Mouse (Mus musculus) cerebellum, adult 9-10 months (tissue): ENCODE results near the gene Trim11.

Experiments
- DNase-seq: peaks from one replicate; pipeline ENCODE4 v3.0.0; 2022

Gene Trim11

DNA sequence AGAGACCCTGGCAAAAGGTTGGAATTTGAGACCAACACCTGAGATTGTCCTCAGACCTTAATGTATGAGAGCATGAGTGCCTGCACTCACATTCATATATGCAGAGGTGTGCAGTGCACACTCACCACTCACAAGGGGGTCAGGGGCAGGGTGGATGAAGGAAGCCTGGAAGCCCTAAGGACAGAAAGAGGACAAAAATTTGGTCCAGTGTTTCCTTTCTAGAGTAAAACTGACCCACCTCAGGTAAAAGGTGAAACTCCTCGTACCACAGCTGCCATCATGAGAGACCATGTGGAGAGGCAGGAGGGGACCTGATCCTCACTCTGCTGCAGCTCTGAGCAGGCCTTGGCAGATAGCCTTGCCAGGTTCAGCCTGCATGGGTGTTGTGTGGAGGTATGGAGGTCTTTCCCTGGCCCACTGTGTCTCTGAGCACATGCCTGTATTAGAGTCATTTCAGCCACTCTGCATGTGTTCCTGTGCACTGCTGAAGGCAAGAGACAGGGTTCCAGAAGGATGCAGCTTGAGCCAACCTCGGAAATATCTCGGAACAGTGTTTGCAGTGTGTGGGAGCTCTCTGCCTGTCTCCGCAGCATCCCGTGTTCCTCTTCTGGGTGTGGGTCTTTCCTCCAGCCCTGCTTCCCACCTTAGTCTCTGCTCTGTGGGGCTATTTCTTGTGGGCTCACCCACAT lies 20.5 kb upstream of the Trim11 start:
- no peak for DNase-seq

DNA sequence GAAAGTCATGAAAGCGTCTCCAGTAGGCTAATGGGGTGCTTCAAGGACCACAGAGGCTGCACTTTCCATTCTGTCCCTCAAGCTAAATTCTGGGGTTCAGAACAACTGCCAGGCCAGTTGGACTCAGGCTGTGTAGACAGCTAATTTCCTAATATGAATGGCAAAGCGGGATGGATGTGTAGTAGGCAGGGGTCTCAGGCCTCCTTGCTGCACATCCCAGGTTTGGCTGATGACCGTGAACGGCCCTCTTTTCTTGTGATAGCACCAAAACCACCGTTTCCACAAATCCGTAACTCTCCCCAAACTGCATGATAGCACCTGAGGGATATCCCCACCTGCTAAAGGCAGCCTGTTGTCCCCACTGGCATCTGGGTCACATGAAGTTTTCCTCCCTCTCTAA lies 19.4 kb upstream of the Trim11 start:
- no peak for DNase-seq

DNA sequence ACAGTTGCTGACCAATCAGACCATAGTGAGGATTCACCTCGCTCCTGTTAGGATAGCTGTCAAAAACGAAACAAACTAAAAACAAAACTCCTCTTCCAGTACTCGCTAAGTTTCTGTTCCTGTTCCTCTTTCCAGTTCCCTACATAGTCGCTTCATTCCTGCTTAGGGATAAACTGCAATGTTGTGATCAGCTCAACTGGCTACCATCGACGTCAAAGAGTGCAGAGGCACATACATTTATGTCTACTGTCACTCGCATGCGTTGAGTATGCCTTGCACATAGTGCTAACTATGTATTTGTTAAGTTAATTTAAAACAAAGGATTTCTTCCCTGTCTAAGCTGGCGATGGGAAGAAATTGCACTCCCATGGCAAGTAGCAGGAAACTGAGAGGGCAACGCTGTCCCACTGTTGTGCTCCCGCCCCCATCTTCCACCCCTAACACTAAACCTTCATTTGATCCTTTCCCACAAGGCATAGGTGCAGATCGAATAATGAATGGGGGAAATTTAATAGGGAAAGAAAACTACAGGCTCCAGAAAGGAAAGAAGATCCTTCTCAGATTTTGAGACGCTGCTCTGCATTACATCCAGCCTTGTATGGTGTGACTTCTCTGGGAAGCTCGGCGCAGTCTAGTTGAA lies 18.6 kb upstream of the Trim11 start:
- DNase-seq: no peak

DNA sequence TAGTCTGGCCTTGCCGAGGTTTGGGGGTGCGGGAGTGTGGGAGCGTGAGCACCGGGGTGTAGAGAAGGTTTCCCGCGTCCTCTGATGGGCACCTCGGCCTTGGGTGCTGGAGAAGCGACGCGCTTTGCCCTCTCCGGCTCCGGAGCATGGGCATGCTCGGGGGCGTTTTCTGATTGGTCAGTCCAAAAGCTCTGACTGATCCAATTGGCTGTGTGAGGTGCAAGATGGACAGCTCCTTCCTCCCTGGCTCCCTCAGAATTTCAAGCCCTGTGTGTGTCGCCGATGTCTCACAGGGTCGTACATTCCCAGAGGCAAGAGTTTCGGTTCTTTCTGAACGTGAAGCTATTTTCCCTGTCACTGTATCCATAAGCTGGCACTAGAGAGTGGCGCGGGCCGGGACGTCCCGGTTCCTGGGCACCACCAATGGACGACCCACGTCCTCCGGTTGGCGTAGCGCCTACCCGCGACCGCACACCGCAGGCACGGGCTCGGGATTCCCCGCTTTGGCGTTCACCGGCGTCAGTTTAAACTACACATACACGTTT lies 17.9 kb upstream of the Trim11 start:
- DNase-seq: peak; percentile 95

DNA sequence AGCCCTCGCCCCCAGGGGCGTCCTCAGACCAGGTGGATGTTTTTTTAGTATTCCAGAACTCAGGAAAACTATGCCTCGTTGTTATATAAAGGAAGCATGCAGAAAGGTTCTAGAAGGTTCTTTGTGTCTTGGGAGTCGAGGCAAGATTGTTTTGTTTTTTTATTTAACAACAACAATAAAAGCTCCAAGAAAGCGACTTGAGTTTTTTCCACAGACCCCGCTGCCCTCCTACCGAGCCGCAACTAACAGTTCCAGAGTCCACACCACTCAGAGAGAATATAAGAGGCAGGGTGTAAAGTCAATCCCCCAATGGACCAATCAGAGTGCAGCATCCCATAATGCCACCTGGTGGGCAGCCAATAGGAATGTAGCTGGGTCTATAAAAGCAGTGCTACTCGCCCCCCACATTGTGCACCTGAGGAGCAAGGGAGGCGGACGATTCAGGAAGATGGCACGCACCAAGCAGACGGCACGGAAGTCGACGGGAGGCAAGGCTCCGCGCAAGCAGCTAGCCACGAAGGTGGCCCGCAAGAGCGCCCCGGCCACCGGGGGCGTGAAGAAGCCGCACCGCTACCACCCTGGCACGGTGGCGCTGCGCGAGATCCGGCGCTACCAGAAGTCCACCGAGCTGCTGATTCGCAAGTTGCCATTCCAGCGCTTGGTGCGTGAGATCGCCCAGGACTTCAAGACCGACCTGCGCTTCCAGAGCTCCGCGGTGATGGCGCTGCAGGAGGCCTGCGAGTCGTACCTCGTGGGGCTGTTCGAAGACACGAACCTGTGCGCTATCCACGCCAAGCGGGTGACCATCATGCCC lies 16.3 kb upstream of the Trim11 start:
- peak; percentile 54 for DNase-seq

DNA sequence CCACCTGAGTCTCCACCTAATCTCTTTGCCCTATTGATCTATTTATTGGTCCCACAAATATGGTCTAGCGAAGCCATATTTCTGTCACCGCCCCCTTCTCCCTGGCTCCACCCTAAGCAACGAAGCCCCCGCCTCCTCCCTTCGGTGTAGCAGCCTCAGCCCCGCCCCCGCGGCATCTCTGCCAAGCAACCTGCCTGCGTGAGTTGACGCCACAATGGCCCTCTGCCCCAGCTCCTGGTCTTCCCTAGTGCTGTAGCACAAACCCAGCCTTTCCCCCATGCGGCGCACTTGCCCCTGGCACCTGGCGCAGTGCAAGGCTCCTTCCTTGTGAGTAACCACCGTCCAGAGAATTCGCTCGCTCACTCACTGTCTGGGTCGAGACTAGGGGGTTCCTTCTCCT lies 14.3 kb upstream of the Trim11 start:
- DNase-seq: peak; percentile 65

DNA sequence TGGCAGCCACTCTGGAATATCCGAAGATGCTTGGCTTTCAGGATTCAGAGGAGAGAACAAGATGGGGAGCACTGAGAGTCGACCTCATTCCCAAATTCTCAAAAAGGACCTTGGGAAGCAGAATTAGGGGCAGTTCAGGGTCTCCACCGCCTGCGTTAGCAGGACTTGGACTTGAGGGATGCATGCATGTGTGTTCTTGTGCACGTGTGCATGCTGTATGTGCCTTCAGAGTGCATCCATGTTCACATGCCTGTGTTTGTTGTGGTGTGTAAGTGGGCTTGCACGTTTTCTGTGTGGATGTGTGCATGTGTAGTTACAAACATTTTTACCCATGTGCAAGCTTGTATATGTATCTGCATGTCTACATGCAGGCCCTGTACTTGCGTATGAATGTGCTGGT lies 13.7 kb upstream of the Trim11 start:
- no peak for DNase-seq

DNA sequence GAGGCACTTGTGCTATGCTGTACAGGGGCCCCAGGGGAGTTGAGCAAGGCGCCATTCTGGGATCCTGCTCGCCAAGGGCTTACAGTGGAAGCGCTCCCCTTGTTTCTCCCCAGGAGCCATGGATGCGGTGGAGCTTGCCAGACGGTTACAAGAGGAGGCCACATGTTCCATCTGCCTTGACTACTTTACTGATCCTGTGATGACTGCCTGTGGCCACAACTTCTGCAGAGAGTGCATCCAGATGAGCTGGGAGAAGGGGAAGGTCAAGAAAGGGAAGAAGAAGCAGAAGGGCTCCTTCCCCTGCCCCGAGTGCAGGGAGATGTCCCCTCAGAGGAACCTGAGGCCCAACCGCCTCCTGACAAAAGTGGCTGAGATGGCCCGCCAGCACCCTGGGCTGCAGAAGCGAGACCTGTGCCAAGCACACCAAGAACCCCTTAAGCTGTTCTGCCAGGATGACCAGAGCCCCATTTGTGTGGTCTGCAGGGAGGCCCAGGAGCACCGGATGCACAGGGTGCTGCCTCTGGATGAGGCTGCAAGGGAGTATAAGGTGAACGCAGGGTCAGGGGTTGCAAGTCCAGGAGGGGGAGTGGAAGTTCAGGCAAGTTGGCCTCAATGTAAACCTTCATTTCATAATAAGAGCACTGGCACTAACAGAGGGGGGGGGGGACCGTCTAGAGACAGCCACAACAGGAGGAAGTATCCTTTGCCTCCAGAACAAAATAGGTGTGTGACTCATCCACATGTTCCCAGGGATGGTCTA lies 12.7 kb upstream of the Trim11 start:
- no peak for DNase-seq

DNA sequence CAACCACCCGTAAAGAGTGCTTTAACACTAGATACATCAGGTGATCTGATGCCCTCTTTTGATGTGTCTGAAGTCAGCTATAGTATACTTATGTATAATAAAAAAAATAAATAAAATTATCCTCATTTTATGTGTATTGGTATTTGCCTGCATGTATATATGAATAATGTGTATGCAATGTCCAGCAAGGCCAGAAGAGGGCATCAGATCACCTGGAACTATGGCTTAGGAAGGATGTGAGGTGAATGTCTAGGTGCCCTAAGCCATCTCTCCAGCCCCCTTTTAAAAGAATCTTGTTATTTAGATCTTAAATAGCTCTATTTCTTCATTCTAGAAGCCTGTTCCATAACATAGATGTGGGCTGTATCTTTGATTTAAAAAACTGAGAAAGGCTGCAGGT lies 10.5 kb upstream of the Trim11 start:
- peak; percentile 43 for DNase-seq

DNA sequence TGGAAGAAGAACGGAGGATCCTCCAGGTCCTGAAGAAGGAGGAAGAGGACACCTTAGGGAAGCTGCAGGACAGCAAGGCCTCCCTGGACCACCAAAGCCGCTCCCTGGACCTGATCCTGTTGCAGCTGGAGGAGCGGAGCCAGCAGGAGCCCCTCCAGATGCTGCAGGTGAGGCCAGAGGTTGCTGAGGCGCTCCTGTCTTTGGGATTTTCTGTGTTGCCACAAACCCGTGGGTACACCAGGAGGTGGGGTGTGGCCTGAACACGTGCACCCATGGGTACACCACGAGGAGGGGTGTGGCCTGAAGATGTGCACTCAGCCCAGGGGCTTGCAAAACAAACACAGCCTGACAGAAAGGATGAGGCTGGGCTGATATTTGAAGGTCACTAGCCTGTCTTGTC lies 9.3 kb upstream of the Trim11 start:
- DNase-seq: no peak

DNA sequence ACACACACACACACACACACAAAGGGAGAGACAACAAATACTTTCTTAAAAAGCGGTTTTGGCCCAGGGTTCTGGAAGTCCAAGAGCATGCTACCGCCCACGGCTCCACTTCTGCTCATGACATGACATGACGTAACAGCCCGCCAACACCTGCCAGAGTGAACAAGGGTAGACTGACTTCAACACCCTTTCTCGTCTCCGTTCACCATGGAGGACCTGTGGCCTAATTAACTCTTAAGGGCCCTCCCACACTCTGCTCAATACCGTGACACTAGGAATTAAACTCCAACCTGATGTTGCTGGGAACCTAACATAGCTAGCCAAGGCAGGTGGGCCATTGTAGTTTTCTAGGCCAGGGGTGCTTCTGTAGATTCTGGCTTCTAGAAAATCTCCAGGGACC lies 8.9 kb upstream of the Trim11 start:
- DNase-seq: no peak

DNA sequence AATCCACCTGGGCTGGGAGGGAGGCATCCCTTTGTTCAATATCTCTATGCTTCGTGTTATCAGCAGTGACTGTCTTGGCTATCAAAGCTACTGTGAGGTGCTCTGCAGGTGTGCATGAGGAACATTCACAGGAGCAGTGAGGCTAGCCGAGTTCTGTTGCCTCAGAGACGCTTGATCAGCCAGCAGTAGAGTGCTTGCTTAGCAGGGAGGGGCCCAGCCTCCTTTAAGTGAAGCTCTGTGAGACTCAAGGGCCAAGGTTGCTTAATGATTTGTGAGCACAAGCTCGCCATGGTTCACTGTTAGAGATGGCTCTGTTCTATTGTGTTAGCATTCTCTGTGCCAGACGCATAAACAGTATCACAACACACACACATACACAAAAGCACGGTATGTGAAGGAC lies 8.2 kb upstream of the Trim11 start:
- DNase-seq: no peak

DNA sequence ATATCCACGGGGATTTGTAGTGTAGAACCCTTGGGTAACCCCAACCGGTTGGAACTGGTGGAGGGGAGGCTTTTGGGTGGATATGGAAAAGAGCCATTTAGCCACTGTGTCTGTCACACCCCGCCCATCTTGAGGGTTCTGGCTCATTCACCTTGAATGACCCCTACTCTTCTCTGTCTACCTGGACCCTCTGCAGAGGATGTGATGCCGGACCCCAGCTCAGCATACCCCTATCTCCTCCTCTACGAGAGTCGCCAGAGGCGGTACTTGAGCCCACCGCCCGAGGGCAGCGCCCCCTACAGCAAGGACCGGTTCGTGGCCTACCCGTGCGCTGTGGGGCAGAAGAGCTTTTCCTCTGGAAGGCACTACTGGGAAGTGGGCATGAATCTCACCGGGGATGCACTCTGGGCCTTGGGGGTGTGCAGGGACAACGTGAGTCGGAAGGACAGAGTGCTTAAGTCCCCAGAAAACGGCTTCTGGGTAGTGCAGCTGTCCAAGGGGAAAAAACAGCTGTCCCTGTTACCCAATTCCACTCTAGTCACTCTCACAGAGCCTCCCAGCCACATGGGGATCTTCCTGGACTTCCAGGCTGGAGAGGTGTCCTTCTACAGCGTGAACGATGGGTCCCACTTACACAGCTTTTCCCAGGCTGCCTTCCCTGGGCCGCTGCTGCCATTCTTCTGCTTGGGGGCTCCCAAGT lies 6.9 kb upstream of the Trim11 start:
- DNase-seq: no peak

DNA sequence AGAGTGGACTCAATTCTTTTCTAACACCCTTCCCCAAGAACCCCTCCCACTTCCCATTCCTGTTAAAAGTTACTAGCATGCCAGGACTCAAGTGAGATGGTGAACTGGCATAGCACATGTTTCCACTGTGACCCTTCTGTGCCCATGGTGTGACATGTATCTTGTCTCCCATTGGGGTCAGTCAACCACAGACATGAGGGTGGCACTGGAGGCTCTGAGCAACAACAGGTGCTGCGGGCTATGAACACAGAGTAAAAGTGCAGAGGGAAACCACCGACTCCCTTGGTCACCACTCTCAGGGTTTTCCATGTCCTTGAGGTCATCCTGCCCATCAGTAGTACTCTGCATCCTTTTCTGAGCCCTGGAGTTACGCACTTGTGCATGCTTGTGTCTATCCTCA lies 6.1 kb upstream of the Trim11 start:
- no peak for DNase-seq

DNA sequence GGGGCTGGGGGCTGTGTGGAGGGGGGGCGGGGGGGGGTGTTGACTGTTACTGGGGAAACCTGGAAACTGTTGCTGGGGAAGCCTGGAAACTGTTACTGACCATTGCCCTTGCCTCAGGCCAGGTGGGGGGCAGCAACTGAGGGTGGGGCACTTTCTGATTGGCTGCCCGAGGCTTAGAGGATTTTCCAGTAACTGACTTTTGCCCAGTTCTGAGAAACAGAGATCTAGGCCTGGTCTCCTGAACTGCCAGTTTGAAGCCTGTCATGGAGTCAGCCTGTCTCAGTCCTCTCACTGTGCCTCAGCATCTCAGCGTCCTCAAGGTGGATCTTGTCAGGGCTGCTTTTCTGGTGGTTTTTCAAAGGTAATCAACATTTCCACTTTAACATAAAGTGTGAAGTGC lies 3.5 kb upstream of the Trim11 start:
- no peak for DNase-seq

DNA sequence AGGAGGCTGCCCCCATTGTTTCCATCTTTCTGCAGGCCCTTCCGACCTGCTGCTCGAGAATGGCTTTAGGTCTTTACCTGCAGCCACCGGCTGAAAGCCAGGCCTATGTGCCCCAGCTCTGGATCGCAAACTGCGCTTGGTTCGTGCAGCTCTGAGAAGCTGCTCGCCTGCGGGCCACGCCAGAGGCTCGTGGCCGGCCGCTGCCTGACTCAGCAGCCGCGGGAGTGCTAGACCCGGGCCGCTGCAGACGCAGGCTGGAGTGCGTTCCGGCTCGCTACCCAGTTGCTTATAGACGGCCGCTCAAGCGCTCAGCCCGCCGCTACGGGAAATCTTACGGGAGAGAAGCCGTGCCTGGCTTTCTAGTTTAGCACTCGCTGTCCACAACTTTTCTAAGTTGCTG lies 743 bp upstream of the Trim11 start:
- no peak for DNase-seq

DNA sequence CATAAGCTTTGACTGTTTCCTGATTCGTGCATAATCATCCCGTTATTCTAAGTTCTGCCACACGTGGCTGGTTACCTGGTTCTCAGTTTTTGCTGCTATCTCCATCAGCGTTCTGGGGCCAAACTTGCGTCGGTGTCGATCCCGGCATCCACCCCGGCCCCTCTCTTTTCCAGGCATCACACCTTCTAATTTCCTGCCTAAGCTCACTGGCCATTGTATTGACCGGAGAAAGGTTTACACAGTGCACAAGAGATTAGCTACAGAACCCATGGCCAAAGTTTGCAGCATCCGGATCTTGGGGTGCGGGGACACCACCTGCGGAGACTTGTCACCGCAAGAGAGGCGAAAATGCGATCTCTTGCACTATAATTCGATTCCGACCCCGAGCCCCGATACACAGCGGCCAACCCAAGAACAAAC lies 276 bp upstream of the Trim11 start:
- DNase-seq: no peak

DNA sequence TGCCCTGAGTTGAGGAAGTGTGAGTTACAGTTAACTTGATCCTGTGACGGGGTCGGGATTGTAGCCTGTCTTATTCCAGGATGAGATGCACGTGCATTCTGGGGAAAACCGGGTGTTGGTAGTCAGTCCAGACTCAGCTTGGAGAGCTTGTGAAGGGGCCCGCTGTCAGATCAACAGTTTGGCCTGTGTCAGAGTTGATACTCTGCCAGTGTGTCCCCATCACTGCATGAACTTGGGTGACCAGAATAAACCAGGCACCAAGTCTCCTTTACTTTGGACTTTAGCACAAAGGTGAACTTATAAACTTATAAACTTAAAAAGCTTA lies 775 bp downstream of the Trim11 start:
- DNase-seq: no peak

DNA sequence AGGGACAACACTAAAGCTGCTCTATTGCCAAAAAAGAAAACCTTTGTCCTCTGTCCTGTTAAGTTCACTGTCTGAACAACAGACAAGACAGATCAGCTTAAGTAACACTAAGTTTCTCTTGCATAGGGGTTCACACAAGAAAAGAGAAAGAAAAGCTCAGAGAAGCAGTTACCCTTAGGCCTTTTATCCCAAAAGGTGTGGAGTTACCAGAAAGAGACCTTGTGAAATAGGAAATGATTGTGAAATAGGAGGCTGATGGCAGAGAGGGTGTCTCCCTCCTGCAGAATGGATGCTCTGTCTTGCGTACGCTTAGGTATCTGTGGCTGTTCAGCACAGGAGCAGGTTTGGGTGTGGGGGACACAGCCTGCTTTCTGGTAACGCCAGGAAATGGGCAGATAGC lies 1.3 kb downstream of the Trim11 start:
- DNase-seq: no peak

DNA sequence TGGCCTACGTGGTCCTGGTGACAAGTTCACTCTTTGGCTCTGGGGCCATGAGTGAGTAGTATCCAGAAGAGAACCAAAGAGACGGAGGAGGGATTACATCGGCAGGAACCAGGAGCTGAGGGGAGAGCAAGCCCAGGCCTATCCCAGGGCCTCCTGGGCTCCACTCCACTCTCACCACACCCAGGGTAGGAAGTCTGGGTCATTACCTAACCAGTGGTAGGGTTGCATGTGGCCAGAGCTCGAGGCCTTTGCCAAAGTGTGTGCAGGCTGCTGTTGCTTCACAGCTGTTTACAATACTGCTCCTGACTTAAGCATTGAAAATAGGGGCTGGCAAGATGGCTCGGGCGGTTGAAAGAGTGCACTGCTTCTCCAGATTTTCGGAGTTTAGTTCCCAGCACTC lies 1.8 kb downstream of the Trim11 start:
- DNase-seq: no peak

DNA sequence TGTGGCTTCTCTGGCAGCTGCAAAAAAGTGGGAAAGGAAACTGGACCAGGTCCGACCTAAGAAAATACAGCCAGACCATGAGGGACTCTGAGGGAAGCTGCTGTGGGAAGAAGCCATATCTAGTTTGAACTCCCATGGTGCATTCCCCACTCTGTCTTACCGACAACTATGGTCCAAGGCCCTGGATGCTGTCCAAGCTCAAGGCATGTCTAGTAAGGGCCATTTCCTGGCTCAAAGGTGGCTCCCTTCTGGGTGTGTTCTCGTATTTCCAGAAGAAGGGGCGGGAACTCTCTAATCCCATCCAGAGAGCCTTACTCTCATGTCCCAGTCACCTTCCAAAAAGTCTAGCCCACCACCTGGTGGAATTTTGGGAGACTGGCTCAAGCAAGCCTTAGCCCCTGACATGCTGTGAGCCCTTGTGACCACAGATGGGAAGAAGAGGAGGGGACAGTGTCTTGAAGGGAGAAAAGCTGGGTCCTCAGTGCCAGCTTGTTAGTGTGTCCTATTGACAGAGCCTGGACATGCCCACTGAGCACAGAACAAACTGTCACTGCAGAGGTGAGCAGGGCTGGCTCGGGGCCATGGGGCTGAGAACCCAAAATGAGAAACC lies 2.6 kb downstream of the Trim11 start:
- no peak for DNase-seq
